ENCODE assay signal across 10 mouse cellular contexts in the genomic region with DNA sequence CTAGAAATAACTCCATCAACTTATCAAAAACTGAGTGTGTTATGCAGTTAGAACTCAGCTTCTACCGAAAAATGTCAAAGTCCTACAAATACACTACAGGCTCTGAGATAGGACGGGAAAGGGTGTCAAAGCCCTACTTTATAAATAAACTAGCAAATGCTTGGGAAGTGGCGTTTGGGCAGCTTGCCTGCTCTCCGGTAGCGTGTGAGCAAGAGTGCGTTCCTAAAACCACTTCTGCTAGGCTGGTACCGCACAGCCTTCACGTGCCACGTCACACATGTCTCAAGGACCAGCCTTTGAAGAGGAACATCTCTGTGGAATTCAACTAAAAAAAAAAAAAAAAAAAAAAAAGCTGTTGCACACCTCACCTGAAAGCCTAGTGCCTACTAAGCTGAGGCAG. TPM values are rescaled to one million over a fixed set of nuclear protein-coding genes. Genes with fewer than 3 reads are reported as not detected.
A peak's percentile ranks its signal among the peaks of the same experiment; 100 is the strongest.
DNase-seq lines count a peak whose midpoint lies in the region.
"Had no signal": no experiment of that assay in that cellular context is flagged by ENCODE, and none has a peak within 500 bp of the region (broad histone marks: within the 10 kb centered on the region; RNA-seq: fewer than 3 reads in every experiment).

No protein-coding gene starts in this region.

- DNase-seq in cerebellum, postnatal 10 days = peak; percentile 49 to 56
- DNase-seq in cerebellum, adult 11-12 months = no peak
- peak; percentile 45 for DNase-seq in left cerebral cortex, adult 11 months (ENCODE audit: low spot score)
- DNase-seq in left cerebral cortex, postnatal 4 days = no peak
- DNase-seq in left cerebral cortex, postnatal 10 days (ENCODE audit: extremely low spot score in 1 of 2, low spot score in 2 of 2) = peak; percentile 73 to 74
- peak; percentile 75 for DNase-seq in right cerebral cortex, postnatal 14 days
- DNase-seq in kidney, postnatal 36 days = no peak
- DNase-seq in embryo, embryonic 11 days = no peak
- DNase-seq: gastrocnemius, postnatal 14 days; kidney, adult 18-20 months had no signal

- intact Hi-C loops in left cerebral cortex, postnatal 4 days (cut with DNase I) = no loop called here
- intact Hi-C loops in left cerebral cortex, postnatal 10 days (cut with DNase I) = no loop called here

RNA-seq across cellular contexts. Expression of a gene that starts 36.7 kb away (rescaled TPM):
- total RNA-seq in left cerebral cortex, postnatal 4 days (2021) = 100 to 1,000 TPM; 109 TPM
- total RNA-seq in left cerebral cortex, postnatal 10 days (2021) = 100 to 1,000 TPM; 165 to 172 TPM

Comparison
In these comparisons a context has a peak if more than half of its experiments do, and no peak if none do; other contexts are left out.
1. DNase-seq: peak in cerebellum, postnatal 10 days (2 of 2), left cerebral cortex, adult 11 months (single experiment), left cerebral cortex, postnatal 10 days (2 of 2) and right cerebral cortex, postnatal 14 days (single experiment); none in cerebellum, adult 11-12 months (single experiment), left cerebral cortex, postnatal 4 days (single experiment), kidney, postnatal 36 days (0 of 2) and embryo, embryonic 11 days (single experiment).